Mouse (Mus musculus) left cerebral cortex, adult 9 months (tissue): ENCODE data around the gene Stk38.
A peak's percentile ranks its signal among the peaks of the same experiment; 100 is the strongest.
"Not testable (repeated sequence)": the region's sequence is repeated elsewhere in the genome, so short reads cannot be mapped to it uniquely, and the experiment has no call there.

Source experiments
- DNase-seq, 2 experiments: peaks; one replicate each; pipeline ENCODE4 v3.0.0; 2022; ENCODE audit warnings: low spot score in 2 of 2

The Stk38 gene

GRCm38 (mm10) chr17:29008326-29008650 lies 493 bp upstream of the Stk38 start:
- DNase-seq: no peak

DNA sequence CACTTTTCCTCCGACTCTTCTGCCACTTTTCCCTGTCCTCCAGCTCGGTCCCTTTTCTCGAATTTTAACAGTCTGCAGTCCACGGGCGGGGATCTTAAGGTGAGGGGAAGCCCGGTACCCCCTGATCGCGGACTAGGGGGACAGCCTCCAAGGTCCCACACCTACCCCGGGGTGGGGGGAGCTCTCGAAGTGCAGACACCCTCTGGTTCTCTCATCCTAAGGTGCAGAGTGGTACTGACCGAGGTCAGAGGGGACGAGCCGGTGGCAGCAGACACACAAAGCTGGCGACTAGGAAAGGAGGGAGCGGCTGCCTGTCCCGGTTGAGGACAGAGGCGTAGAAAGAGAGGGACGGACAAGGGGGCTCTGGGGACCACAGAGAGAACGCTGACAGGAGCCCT lies 553 bp downstream of the Stk38 start:
- DNase-seq: no peak

DNA sequence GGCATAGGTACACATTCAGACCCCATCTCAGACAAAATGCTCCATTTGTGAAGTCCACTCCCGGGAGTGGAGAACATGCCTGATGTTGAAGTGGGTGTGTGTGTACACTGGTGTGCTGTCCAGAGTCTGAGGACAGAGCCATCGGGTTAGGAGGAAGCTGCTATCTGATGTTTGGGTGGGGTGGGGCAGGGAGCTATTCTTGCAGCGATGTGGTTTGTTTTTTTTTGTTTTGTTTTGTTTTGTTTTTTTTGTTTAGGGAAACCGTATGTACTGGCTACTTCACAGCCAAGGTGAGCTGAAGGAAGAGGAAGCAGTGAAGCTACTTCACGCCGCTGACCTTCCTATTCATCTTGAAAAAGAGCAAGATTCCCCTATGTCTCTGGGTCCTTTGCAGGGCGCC lies 983 bp downstream of the Stk38 start:
- no peak for DNase-seq

DNA sequence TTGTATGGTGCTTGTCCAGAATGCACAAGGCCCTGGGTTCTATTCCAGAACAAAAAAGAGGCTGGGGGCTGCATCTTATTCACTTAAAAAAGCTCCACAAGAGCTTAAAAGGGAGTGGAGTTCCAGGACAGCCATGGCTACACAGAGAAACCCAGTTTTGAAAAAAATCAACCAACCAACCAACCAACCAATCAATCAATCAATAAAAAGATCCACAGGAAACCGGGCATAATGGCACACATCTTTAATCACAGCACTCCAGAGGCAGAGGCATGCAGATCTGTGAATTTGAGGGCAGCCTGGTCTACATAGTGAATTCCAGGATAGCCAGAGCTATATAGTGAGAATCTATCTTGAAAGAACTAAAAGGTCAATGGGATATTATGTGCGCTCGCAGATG lies 2.8 kb downstream of the Stk38 start:
- DNase-seq: no peak

DNA sequence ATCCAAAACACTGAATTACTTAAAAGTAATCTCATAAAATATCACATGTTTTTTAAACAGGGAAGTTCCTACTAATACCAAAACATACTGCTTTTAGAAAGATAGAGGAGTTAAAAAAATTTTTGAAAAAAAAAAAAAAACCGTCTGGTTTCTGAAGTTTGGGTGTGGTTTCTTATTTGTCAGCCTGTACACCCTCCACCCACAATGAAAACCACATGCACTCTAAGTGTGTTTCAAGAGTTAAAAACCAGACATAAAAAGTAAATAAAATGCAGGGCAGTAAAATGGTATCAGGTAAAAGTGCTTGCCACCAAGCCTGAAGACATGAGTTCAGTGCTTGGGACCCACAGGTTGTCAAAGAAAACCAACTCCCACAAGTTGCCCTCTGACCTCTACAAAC lies 4.1 kb downstream of the Stk38 start:
- no peak for DNase-seq

- no peak for DNase-seq
These were observed 7.3 kb downstream of the Stk38 start for GRCm38 (mm10) chr17:29000465-29000864.

DNA sequence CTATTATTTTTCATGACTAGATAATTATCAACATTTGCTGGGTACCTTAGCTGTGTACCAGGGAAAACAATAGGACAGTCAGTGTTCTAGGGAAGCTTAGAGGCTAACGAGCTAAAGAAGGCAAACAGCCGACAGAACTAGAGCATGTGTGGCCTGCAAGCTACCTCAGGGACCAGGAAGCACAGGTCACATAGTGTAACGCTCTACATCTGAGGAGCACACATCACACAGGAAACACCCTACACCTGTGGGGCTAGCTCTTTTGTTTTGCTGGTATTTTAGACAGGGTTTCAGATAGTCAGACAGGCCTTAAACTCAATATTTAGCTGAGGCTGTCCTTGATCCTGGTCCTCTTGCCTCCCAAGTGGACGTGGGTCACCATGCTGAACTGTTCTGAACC lies 13.2 kb downstream of the Stk38 start:
- no peak for DNase-seq

DNA sequence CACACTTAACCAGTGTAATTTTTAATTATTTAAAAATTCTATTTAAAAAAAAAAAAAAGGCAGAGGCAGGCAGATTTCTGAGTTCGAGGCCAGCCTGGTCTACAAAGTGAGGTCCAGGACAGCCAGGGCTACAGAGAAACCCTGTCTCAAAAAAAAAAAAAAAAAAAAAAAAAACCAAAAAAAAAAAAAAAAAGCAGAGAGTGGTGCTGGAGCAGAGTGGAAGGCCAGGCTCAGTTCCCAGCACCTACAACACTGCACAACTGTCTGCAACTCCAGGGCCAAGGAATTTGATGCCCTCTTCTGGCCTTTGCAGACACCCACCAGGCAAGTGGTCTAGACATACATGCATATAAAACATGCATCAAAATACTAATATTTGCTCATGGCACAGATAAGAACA lies 14.8 kb downstream of the Stk38 start:
- DNase-seq: not testable (repeated sequence)

GRCm38 (mm10) chr17:28992105-28992504 lies 15.7 kb downstream of the Stk38 start:
- peak in 1 of 2 experiments; percentile 42 for DNase-seq

- no peak for DNase-seq
These were observed 16.5 kb downstream of the Stk38 start for GRCm38 (mm10) chr17:28991286-28991685.

- DNase-seq: no peak
These were observed 17.7 kb downstream of the Stk38 start for GRCm38 (mm10) chr17:28990060-28990459.

GRCm38 (mm10) chr17:28988996-28989395 lies 18.8 kb downstream of the Stk38 start:
- no peak for DNase-seq

DNA sequence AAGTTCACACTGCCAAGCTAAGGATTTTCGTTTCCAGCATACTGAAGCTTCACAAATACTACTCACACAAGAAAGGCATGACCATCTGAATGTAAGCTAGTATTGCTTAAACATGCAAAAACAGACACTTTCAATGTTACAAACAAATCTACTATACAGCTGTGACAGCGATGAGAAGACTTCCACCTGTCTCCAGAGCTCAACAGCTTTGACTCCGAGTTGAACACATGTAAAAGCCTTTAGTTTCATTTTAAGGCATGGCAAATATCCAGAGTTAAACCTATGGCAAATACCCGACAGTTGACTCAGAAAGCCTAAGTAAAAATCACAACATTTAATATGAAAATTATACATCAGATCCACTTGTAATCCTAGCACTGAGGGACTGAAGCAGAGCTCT lies 19.5 kb downstream of the Stk38 start:
- DNase-seq: no peak

DNA sequence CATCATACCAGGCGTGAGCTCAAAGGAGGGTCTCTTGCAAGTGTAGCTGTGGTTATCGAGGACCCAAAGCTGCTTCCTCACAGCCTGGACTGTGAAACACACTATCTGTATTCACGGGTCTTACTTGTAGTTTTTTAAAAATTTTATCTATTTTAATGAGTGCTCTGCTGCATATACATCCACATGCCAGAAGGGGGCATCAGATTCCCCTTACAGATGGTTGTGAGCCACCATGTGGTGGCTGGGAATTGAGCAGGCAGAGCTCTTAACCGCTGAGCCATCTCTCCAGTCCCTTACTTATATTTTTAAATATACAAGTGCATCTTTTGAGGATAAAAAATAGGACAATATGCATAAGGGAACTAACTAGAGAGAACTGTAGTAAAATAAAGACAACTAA lies 20.1 kb downstream of the Stk38 start:
- DNase-seq: no peak

DNA sequence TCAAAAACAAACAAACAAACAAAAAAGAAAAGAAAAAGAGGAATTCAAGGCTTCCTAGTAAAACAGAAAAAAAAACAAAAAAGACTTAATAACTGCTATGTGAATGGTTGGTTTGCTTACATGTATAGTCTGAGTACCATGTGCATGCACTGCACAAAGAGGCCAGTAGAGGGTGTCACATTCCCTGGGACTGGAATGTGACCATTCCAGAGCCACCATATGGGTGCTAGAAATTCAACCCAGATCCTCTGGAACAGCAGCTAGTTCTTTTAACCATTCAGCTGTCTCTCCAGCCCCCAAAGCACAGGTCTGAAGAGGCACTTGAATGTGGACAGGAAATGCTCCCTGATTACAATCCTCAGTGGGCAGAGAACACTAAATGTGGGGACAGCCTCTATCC lies 21.0 kb downstream of the Stk38 start:
- DNase-seq: no peak

- DNase-seq: no peak
These were observed 22.9 kb downstream of the Stk38 start for GRCm38 (mm10) chr17:28984724-28985420.

DNA sequence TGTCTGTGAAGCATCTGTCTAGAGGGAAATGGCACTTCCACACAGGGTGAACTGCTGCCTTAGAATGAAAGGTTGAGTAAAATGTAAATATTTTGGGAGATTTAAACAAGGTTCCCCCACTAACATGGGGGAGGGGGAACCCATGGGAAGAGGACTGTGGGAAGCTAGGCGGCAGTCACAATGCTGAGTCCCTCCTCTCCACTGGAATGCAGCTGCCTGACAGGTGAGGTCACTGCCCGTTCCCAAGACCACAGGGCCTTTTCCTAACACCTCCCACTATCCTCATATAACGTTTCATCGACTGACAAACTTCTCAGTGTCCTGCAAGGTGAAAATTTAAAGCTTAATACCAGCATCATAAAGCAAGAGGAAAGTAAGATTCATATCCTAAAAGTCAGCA lies 25.2 kb downstream of the Stk38 start:
- no peak for DNase-seq

DNA sequence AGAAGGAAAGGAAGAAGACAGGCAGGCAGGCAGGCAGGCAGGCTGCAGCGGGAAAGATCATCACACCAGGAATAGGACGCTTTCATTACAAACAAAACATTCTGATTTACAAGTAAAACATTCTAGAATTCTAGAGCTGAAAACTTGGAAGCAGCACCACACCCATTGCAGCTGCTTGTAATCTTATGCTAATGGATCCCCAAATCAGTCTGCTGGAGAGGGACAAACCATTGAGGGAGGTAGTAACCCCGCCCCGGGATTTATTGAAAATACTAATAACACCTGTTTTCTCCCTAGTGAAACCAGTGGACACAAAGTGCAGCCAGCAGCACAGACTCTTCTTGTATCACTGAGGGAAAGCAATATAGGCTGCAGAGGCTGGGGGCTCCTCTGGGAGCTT lies 26.7 kb downstream of the Stk38 start:
- no peak for DNase-seq

GRCm38 (mm10) chr17:28979091-28979490 lies 28.7 kb downstream of the Stk38 start:
- no peak for DNase-seq

DNA sequence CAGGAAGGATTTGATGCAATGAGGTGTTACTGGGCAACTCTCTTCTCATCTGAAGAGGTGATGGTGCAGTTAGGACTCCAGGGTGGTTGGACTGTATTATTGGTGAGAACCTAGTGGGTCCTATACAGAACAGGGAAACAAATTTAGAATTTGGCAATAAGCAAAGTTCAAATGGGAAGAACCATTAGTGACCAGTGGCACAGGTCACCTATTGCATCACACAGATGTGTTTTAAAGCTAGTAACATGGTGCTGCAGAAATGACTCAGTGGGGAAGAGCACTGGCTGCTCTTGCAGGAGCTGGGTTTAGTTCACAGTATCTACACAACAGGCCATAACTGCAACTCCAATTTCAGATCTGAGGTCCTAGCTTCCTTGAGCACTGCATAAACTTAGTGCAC lies 37.7 kb downstream of the Stk38 start:
- DNase-seq: no peak

GRCm38 (mm10) chr17:28967021-28967610 lies 40.7 kb downstream of the Stk38 start:
- no peak for DNase-seq

- DNase-seq: no peak
These were observed 46.2 kb downstream of the Stk38 start for GRCm38 (mm10) chr17:28961596-28961995.

- DNase-seq: no peak
These were observed 47.2 kb downstream of the Stk38 start for GRCm38 (mm10) chr17:28960597-28960996.

DNA sequence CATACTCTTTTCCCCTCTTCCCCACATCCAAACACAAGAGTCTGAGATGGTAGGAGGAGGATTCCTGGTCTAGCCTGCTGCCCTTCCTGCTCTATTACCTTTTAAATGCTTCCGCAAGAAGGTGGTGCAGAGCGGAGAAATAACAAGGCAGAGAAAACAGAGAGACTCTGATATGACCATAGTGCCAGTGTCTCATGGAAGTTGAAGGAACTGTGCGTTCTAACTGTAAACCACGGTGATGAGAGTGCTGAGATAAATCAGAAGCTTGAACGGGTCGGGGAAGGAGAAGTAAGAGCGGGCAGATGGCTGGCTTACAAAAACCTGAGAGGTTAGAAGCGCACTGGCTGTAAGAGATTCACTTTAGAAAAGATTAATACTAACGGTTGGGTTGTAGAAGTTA lies 53.4 kb downstream of the Stk38 start:
- no peak for DNase-seq
